Mouse (Mus musculus): ENCODE data around the gene Gm49776. TPM values are rescaled to one million over a fixed set of nuclear protein-coding genes. Genes with fewer than 3 reads are reported as not detected.

Gene Gm49776
- polyA plus RNA-seq, 2 experiments = 0.53 to 3.4 TPM

DNA sequence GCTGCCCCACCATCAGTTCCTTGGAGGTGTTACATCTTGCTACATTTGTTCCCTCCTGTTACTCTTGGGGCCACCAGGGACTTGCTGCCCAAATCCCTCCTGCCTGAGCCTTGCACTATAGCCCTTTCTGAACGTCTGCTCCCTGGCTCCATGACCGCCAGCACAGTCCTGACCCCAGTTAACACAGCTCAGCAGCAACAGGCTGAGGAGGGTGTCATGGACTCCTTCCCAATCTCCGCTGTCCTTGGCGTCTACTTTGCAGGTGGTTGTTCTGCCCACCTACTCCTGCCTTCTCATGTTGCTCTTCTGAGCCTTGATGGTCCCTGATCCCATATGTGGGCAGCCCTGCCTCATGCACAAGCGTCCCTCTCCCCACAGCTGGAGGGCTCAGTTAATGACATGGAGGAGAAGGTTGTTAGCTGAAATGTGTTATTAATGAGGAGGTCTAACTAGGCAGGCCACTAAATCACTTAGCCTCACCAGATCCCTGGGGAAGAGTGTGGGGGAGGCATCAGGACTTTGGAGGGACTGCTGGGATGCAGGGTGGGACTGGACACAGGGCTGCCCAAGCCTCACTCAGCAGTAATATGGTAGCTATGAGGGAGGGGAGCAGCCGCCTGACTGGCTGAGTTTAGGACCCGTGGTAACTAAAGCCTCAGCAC, 54.6 kb downstream of the Gm49776 start:
- TF ChIP-seq POLR2A (IDR thresholded peaks at IDR 0.05; ENCODE audit: borderline replicate concordance, extremely low read depth, insufficient read depth, insufficient read length) = no peak
- no peak overlapping the region for H3K4me2 ChIP-seq (replicated peaks; ENCODE audit: low read depth, low read length, severe bottlenecking)
- no peak for DNase-seq (ENCODE audit: low spot score)
- peaks cover 15% of the 10 kb centered on the region for H3K4me1 ChIP-seq (ENCODE audit: control insufficient read depth, insufficient read depth, low read length)
- no peaks in the 10 kb centered on the region for H3K9me3 ChIP-seq (ENCODE audit: control insufficient read depth, low read length)
- H3K27me3 ChIP-seq (ENCODE audit: control insufficient read depth, insufficient read depth, low read length) = no peaks in the 10 kb centered on the region
- H3K4me3 ChIP-seq (replicated peaks; ENCODE audit: low read length) = no peak overlapping the region
- H3K27ac ChIP-seq (replicated peaks; ENCODE audit: low read depth, low read length) = no peak overlapping the region
- WGBS = 16% methylated on average over 7 of the region's 7 CpGs
- H3K9ac ChIP-seq (ENCODE audit: low read depth, low read length, severe bottlenecking) = no peak overlapping the region
- H3K36me3 ChIP-seq (ENCODE audit: control insufficient read depth, insufficient read depth, low read length) = no peaks in the 10 kb centered on the region
- ATAC-seq (ENCODE audit: low FRiP score, low read depth) = no peak

DNA sequence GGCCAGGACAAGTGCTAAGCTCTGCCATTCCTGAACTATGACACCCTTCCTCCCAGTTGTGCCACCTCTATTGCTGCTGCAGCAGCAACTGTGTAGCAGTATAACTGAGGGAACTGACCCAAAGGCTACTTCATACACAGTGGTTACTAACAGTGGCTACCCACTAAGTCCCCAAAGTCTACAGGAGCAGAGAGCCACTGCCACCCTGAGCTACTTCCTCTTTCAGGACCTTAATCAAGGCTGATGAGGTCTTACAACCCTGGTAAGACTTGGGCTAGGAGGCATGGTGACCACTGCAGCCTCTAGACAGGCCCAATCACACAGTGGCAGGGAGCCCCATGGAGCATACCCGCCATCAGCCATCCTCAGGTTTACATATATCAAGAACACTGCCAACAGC, 56.1 kb downstream of the Gm49776 start:
- Histone ChIP-seq H3K27me3 (ENCODE audit: control insufficient read depth, insufficient read depth, low read length) (no peaks in the 10 kb centered on the region; the same call in 1 of the 2 replicates), H3K4me1 (ENCODE audit: control insufficient read depth, insufficient read depth, low read length) (peaks cover 20% of the 10 kb centered on the region), H3K9me3 (ENCODE audit: control insufficient read depth, low read length) (no peaks in the 10 kb centered on the region), H3K4me2 (replicated peaks; ENCODE audit: low read depth, low read length, severe bottlenecking) (no peak overlapping the region), H3K4me3 (replicated peaks; ENCODE audit: low read length) (no peak overlapping the region), H3K36me3 (ENCODE audit: control insufficient read depth, insufficient read depth, low read length) (no peaks in the 10 kb centered on the region), H3K27ac (replicated peaks; ENCODE audit: low read depth, low read length) (no peak overlapping the region), H3K9ac (ENCODE audit: low read depth, low read length, severe bottlenecking) (no peak overlapping the region)
- 100% methylated on average over 1 of the region's 1 CpGs for WGBS
- DNase-seq (ENCODE audit: low spot score) (no peak), ATAC-seq (ENCODE audit: low FRiP score, low read depth) (no peak)
- no peak for TF ChIP-seq POLR2A (IDR thresholded peaks at IDR 0.05; ENCODE audit: borderline replicate concordance, extremely low read depth, insufficient read depth, insufficient read length)

DNA sequence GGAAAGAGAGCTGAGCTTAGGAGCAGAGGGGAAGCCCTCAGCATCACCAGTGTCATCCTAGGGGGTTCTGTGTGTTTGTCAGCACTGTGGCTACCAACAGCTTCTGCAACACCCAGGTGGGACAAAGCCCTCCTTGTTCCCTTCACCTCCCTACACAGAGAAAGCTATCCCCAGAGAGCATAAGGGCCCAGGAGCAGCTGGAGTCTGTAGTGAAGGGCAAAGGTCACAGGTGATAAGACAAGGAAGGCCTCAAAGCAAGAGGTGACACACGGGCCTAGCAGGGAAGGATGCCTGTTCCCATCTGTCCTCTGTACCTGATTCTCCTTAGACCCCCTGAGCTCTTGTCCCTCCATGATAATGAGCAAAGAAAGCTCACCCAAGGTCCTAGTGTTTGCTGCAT, 56.5 kb downstream of the Gm49776 start:
- Histone ChIP-seq H3K9ac (ENCODE audit: low read depth, low read length, severe bottlenecking) (no peak overlapping the region), H3K4me3 (replicated peaks; ENCODE audit: low read length) (no peak overlapping the region), H3K4me2 (replicated peaks; ENCODE audit: low read depth, low read length, severe bottlenecking) (no peak overlapping the region), H3K27ac (replicated peaks; ENCODE audit: low read depth, low read length) (no peak overlapping the region), H3K27me3 (ENCODE audit: control insufficient read depth, insufficient read depth, low read length) (no peaks in the 10 kb centered on the region; the same call in 1 of the 2 replicates), H3K9me3 (ENCODE audit: control insufficient read depth, low read length) (no peaks in the 10 kb centered on the region), H3K4me1 (ENCODE audit: control insufficient read depth, insufficient read depth, low read length) (peaks cover 20% of the 10 kb centered on the region), H3K36me3 (ENCODE audit: control insufficient read depth, insufficient read depth, low read length) (no peaks in the 10 kb centered on the region)
- ATAC-seq (ENCODE audit: low FRiP score, low read depth) (no peak), DNase-seq (ENCODE audit: low spot score) (no peak)
- no peak for TF ChIP-seq POLR2A (IDR thresholded peaks at IDR 0.05; ENCODE audit: borderline replicate concordance, extremely low read depth, insufficient read depth, insufficient read length)
- WGBS = 54% methylated on average over 1 of the region's 1 CpGs

DNA sequence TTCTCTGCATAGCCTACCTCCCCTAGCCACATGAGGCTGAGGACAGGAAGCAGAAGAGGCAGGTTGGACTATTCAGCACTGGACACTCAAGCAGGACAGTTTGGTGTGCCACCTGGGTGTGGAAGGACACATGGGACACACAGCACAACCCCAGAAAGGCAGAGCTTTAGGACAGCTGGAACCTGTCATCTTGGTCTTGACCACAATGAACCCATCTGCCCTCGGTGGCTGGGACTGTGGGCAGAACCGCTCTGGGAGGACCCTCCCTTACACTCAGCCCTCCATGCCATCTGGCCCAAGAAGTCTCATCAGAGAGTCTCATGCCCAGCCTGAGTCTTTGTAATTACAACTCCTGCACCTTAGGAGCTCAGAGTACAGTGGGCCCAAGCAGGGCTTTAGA, 58.1 kb downstream of the Gm49776 start:
- WGBS = 93% methylated on average over 2 of the region's 2 CpGs
- ATAC-seq (ENCODE audit: low FRiP score, low read depth) = no peak
- Histone ChIP-seq H3K4me1 (ENCODE audit: control insufficient read depth, insufficient read depth, low read length) (peaks cover 20% of the 10 kb centered on the region), H3K27ac (replicated peaks; ENCODE audit: low read depth, low read length) (no peak overlapping the region), H3K9me3 (ENCODE audit: control insufficient read depth, low read length) (no peaks in the 10 kb centered on the region), H3K36me3 (ENCODE audit: control insufficient read depth, insufficient read depth, low read length) (no peaks in the 10 kb centered on the region), H3K27me3 (ENCODE audit: control insufficient read depth, insufficient read depth, low read length) (no peaks in the 10 kb centered on the region; the same call in 1 of the 2 replicates), H3K4me2 (replicated peaks; ENCODE audit: low read depth, low read length, severe bottlenecking) (no peak overlapping the region), H3K9ac (ENCODE audit: low read depth, low read length, severe bottlenecking) (no peak overlapping the region), H3K4me3 (replicated peaks; ENCODE audit: low read length) (no peak overlapping the region)
- TF ChIP-seq POLR2A (IDR thresholded peaks at IDR 0.05; ENCODE audit: borderline replicate concordance, extremely low read depth, insufficient read depth, insufficient read length) = no peak
- DNase-seq (ENCODE audit: low spot score) = no peak

DNA sequence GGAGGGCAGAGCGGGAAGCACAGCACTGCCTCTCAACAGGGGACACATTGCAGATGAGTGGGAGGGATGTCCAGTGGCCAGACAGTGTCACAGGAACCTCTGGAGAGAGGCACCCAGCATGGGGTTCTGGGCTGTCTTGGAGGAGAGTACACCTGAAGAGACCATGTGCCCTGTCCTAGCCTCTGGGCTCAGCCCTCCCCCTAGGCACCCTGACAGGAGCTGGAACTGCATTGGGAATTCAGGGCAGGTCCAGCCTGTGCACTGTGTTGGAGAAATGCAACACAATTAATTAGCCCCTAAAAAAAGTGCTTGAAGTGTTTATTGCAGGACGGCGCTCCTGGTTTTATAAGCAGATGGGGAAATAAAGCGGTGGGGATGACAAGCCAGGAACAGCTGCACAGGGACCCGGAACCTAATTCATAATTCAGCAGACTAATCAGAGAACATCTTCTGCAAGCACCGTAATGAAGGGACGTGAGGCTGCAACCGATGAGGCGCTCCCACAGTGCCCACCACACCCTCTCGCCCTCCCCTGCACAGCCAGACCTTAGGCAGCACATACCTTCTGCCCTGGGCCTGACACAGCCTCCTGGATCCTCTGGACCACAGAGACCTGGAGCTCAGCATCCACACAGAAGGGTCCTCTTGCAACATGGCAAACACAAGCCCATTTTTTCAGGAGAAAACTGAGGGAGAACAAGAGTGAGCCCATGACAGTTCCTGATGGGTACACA, 59.6 kb downstream of the Gm49776 start:
- Histone ChIP-seq H3K4me1 (ENCODE audit: control insufficient read depth, insufficient read depth, low read length) (peaks cover 31% of the 10 kb centered on the region), H3K4me3 (replicated peaks; ENCODE audit: low read length) (no peak overlapping the region), H3K27me3 (ENCODE audit: control insufficient read depth, insufficient read depth, low read length) (no peaks in the 10 kb centered on the region; the same call in 1 of the 2 replicates), H3K27ac (replicated peaks; ENCODE audit: low read depth, low read length) (no peak overlapping the region), H3K4me2 (replicated peaks; ENCODE audit: low read depth, low read length, severe bottlenecking) (no peak overlapping the region), H3K9me3 (ENCODE audit: control insufficient read depth, low read length) (no peaks in the 10 kb centered on the region), H3K9ac (ENCODE audit: low read depth, low read length, severe bottlenecking) (no peak overlapping the region), H3K36me3 (ENCODE audit: control insufficient read depth, insufficient read depth, low read length) (no peaks in the 10 kb centered on the region)
- 30% methylated on average over 10 of the region's 10 CpGs for WGBS
- TF ChIP-seq POLR2A (IDR thresholded peaks at IDR 0.05; ENCODE audit: borderline replicate concordance, extremely low read depth, insufficient read depth, insufficient read length) = no peak
- no peak for DNase-seq (ENCODE audit: low spot score)
- ATAC-seq (ENCODE audit: low FRiP score, low read depth) = no peak
